Mouse (Mus musculus) heart, adult 10 weeks (tissue): ENCODE results near the gene Srrm1. TPM values are rescaled to one million over a fixed set of nuclear protein-coding genes. Genes with fewer than 3 reads are reported as not detected.

Source experiments
- polyA plus RNA-seq: library from polyadenylated mRNA; stranded (reverse); fragments of 350-450 nt; fragmentation: Illumina TruSeq; extraction: RNeasy Lipid Tissue Mini Kit (QIAGEN cat#74804); gene quantifications from one replicate; pipeline ENCODE4 v1.2.3, GENCODE M21; 2014; ENCODE audit warnings: low read depth, low replicate concordance

Gene Srrm1
- 95.8 TPM for polyA plus RNA-seq

GRCm38 (mm10) chr4:135353066-135353793 is at the start of gene Srrm1:
Srrm1 (minus strand) TSS chr4:135353321.

GRCm38 (mm10) chr4:135397991-135398390 is 44.9 kb upstream of the Srrm1 start, which contains the start of gene Ncmap:
Ncmap (minus strand) TSS chr4:135398227.

GRCm38 (mm10) chr4:135272640-135273306 is 80.3 kb downstream of the Srrm1 start, which contains the start of gene Clic4:
Clic4 (minus strand) TSS chr4:135272814.

Other genes with a start within 250 kb of the Srrm1 start
- 0.13 TPM for gene Runx3, start 232.7 kb downstream of the Srrm1 start, polyA plus RNA-seq
- gene Clic4, start 80.5 kb downstream of the Srrm1 start, polyA plus RNA-seq, result 231 TPM
- gene Ncmap, start 44.9 kb upstream of the Srrm1 start, polyA plus RNA-seq, result not detected
- 7.1 TPM for gene Rcan3, start 80.5 kb upstream of the Srrm1 start, polyA plus RNA-seq
- 0.37 TPM for gene Stpg1, start 141.5 kb upstream of the Srrm1 start, polyA plus RNA-seq
- gene Nipal3, start 141.7 kb upstream of the Srrm1 start, polyA plus RNA-seq, result 19.5 TPM
- not detected for gene Grhl3, start 220.3 kb upstream of the Srrm1 start, polyA plus RNA-seq